Mouse (Mus musculus) liver, embryonic 14.5 days (tissue): Measurements from ENCODE around the gene Mcfd2.

ENCODE experiments used
- CTCF ChIP-seq: IDR thresholded peaks from 2 replicates; pipeline ENCODE4 v1.5.1; 2016; ENCODE audit warnings: antibody characterized with exemption, low read depth, control low read depth
- EP300 ChIP-seq: IDR thresholded peaks from 2 replicates; pipeline ENCODE4 v1.6.1; 2016; ENCODE audit warnings: antibody characterized with exemption, low read depth

GRCm38 (mm10) chr17:87226079-87226640, 39.6 kb downstream of the Mcfd2 start:
- TF ChIP-seq CTCF (peak; percentile 27), EP300 (no peak)
